Mouse (Mus musculus) cerebellum, adult 2 months (tissue): Measurements from ENCODE around the gene Hmbs.

Source experiments
- CTCF ChIP-seq: fragments of 200-500 bp; IDR thresholded peaks from 2 replicates; pipeline ENCODE4 v1.5.1; 2011; ENCODE audit warnings: low read depth, mild to moderate bottlenecking, control low read depth, low read length, moderate library complexity, borderline replicate concordance; ENCODE audit not compliant: insufficient read depth
- POLR2A ChIP-seq: fragments of 200-500 bp; IDR thresholded peaks from 2 replicates; pipeline ENCODE4 v1.6.1; 2011; ENCODE audit warnings: low read length, control low read depth, borderline replicate concordance; ENCODE audit not compliant: insufficient read depth

GRCm38 (mm10) chr9:44332918-44333638 lies 10.9 kb downstream of the Hmbs start:
- TF ChIP-seq POLR2A, result no peak
- no peak for TF ChIP-seq CTCF
